Mouse (Mus musculus) liver, postnatal 0 days (tissue): ENCODE results near the gene Slc8a3. TPM values are rescaled to one million over a fixed set of nuclear protein-coding genes. Genes with fewer than 3 reads are reported as not detected.

Source experiments
- ATAC-seq: fragments of 200-750 bp; cut with Nextera tagmentation; 2 replicates; pipeline ENCODE4 v1.8.0; 2017; ENCODE audit warnings: mild to moderate bottlenecking, moderate library complexity
- DNase-seq: peaks from one replicate; pipeline ENCODE4 v3.0.0-alpha.2; 2016
- H3K27ac ChIP-seq: fragments of 300-500 bp; sonication (generic); 2 replicates; pipeline ENCODE4 v1.5.1; 2014; ENCODE audit warnings: antibody characterized with exemption, moderate library complexity, mild to moderate bottlenecking, low read depth
- H3K27me3 ChIP-seq: fragments of 300-500 bp; sonication (generic); 2 replicates; pipeline ENCODE4 v1.6.1; 2014; ENCODE audit warnings: low read length, control low read depth, mixed read lengths; ENCODE audit not compliant: insufficient read depth
- H3K36me3 ChIP-seq: fragments of 300-500 bp; sonication (generic); replicated peaks from 2 replicates; pipeline ENCODE4 v1.6.1; 2014; ENCODE audit warnings: mild to moderate bottlenecking, control low read depth, low read length, moderate library complexity, mixed read lengths; ENCODE audit not compliant: insufficient read depth
- H3K4me1 ChIP-seq: fragments of 300-500 bp; sonication (generic); 2 replicates; pipeline ENCODE4 v1.6.1; 2014; ENCODE audit warnings: antibody characterized with exemption, mild to moderate bottlenecking, control low read depth; ENCODE audit not compliant: insufficient read depth
- H3K4me2 ChIP-seq: fragments of 300-500 bp; sonication (generic); 2 replicates; pipeline ENCODE4 v1.6.1; 2014; ENCODE audit warnings: low read depth, mild to moderate bottlenecking, low read length, moderate library complexity, mixed read lengths
- H3K4me3 ChIP-seq: fragments of 300-500 bp; sonication (generic); 2 replicates; pipeline ENCODE4 v1.5.1; 2014; ENCODE audit warnings: low read depth, low read length
- H3K9ac ChIP-seq: fragments of 300-500 bp; sonication (generic); replicated peaks from 2 replicates; pipeline ENCODE4 v1.6.1; 2014; ENCODE audit warnings: mild to moderate bottlenecking, moderate library complexity
- H3K9me3 ChIP-seq: fragments of 300-500 bp; sonication (generic); 2 replicates; pipeline ENCODE4 v1.6.1; 2016; ENCODE audit warnings: mild to moderate bottlenecking, control low read depth, low read length, mixed read lengths
- CTCF ChIP-seq: sonication (generic); IDR thresholded peaks from 2 replicates; pipeline ENCODE4 v1.5.1; 2016; ENCODE audit warnings: antibody characterized with exemption, low read depth
- EP300 ChIP-seq: IDR thresholded peaks from 2 replicates; pipeline ENCODE4 v1.6.1; 2016; ENCODE audit warnings: antibody characterized with exemption, low read depth, mild to moderate bottlenecking
- WGBS: fragments of 180-500 bp; shearing (Covaris S2); extraction: QIAGEN DNeasy Blood & Tissue Kit; methylation state at CpG from one replicate; pipeline ENCODE4 v1.1.7; 2014; ENCODE audit not compliant: insufficient replicate concordance; 5-methylcytosine and 5-hydroxymethylcytosine counted together
- microRNA-seq: library from miRNA; unstranded; fragments of <30 nt; microRNA quantifications from one replicate; pipeline ENCODE4, GENCODE M21; 2016
- polyA plus RNA-seq: library from polyadenylated mRNA; unstranded; fragments of >200 nt; fragmentation: Nextera tagmentation; extraction: Ambion mirVana; gene quantifications from 2 replicates; pipeline ENCODE4 v1.2.1, GENCODE M21; 2015

The Slc8a3 gene
- polyA plus RNA-seq, 1 experiment from 2014 or later, result 0.05 TPM

- 79% methylated on average over 2 of the region's 2 CpGs for WGBS
- H3K27ac ChIP-seq, result no peak overlapping the region
- peaks cover 4% of the 10 kb centered on the region; the same call in 1 of the 2 replicates for H3K4me1 ChIP-seq
- H3K9me3 ChIP-seq, result no peaks in the 10 kb centered on the region
- DNase-seq, result no peak
- no peak overlapping the region for H3K4me2 ChIP-seq
- H3K27me3 ChIP-seq, result no peaks in the 10 kb centered on the region
- no peak overlapping the region for H3K4me3 ChIP-seq
- no peak overlapping the region for H3K9ac ChIP-seq
- no peak for TF ChIP-seq EP300
- no peak for TF ChIP-seq CTCF
- no peak for ATAC-seq
- H3K36me3 ChIP-seq, result no peaks in the 10 kb centered on the region
These were observed 173.0 kb downstream of the Slc8a3 start for GRCm38 (mm10) chr12:81159947-81160346.

GRCm38 (mm10) chr12:81156841-81157240, 176.1 kb downstream of the Slc8a3 start:
- DNase-seq, result peak; percentile 36

GRCm38 (mm10) chr12:81155675-81156074, 177.3 kb downstream of the Slc8a3 start:
- no peak overlapping the region for H3K4me3 ChIP-seq
- H3K27me3 ChIP-seq, result no peaks in the 10 kb centered on the region
- 0 out of 2 replicates have a peak, but pooled peaks cover 3% of the 10 kb centered on the region for H3K36me3 ChIP-seq
- H3K4me1 ChIP-seq, result peaks cover 4% of the 10 kb centered on the region; the same call in 1 of the 2 replicates
- WGBS, result 55% methylated on average over 6 of the region's 6 CpGs
- ATAC-seq (peak; percentile 85), DNase-seq (peak; percentile 59)
- H3K4me2 ChIP-seq, result no peak overlapping the region
- TF ChIP-seq EP300, result no peak
- no peak for TF ChIP-seq CTCF
- no peak overlapping the region for H3K9ac ChIP-seq
- H3K9me3 ChIP-seq, result no peaks in the 10 kb centered on the region
- H3K27ac ChIP-seq, result peak overlapping the region; percentile 64

More at GRCm38 (mm10) chr12:81156841-81157240, 176.1 kb downstream of the Slc8a3 start:
- Histone ChIP-seq H3K27ac (peak overlapping the region; percentile 50; the same call in 1 of the 2 replicates), H3K4me2 (no peak overlapping the region), H3K9ac (no peak overlapping the region), H3K27me3 (no peaks in the 10 kb centered on the region), H3K4me1 (peaks cover 4% of the 10 kb centered on the region; the same call in 1 of the 2 replicates), H3K9me3 (no peaks in the 10 kb centered on the region), H3K36me3 (0 out of 2 replicates have a peak, but pooled peaks cover 3% of the 10 kb centered on the region), H3K4me3 (no peak overlapping the region)
- TF ChIP-seq EP300 (0 out of 2 replicates have a peak, but pooled peaks have one; percentile 18), CTCF (no peak)
- peak; percentile 72 for ATAC-seq
- WGBS, result 60% methylated on average over 8 of the region's 8 CpGs

- H3K9ac ChIP-seq, result no peak overlapping the region
- peaks cover 4% of the 10 kb centered on the region; the same call in 1 of the 2 replicates for H3K4me1 ChIP-seq
- no peaks in the 10 kb centered on the region for H3K9me3 ChIP-seq
- no peaks in the 10 kb centered on the region for H3K27me3 ChIP-seq
- no peak overlapping the region for H3K4me2 ChIP-seq
- DNase-seq (no peak), ATAC-seq (no peak)
- WGBS, result 55% methylated on average over 2 of the region's 2 CpGs
- no peak for TF ChIP-seq CTCF
- no peak for TF ChIP-seq EP300
- H3K27ac ChIP-seq, result no peak overlapping the region
- 0 out of 2 replicates have a peak, but pooled peaks cover 3% of the 10 kb centered on the region for H3K36me3 ChIP-seq
- H3K4me3 ChIP-seq, result no peak overlapping the region
These were observed 180.9 kb downstream of the Slc8a3 start for GRCm38 (mm10) chr12:81152082-81152481.

- TF ChIP-seq CTCF, result no peak
- no peak for TF ChIP-seq EP300
- Histone ChIP-seq H3K4me3 (no peak overlapping the region), H3K9ac (no peak overlapping the region), H3K9me3 (no peaks in the 10 kb centered on the region), H3K27me3 (no peaks in the 10 kb centered on the region), H3K4me1 (no peaks in the 10 kb centered on the region), H3K36me3 (0 out of 2 replicates have a peak, but pooled peaks cover 3% of the 10 kb centered on the region), H3K4me2 (no peak overlapping the region), H3K27ac (no peak overlapping the region)
- ATAC-seq, result no peak
- DNase-seq, result no peak
- 79% methylated on average over 5 of the region's 5 CpGs for WGBS
These were observed 182.1 kb downstream of the Slc8a3 start for GRCm38 (mm10) chr12:81150917-81151316.

GRCm38 (mm10) chr12:81147956-81148355, 185.0 kb downstream of the Slc8a3 start:
- Histone ChIP-seq H3K27me3 (no peaks in the 10 kb centered on the region), H3K9me3 (no peaks in the 10 kb centered on the region), H3K4me1 (peaks cover 2% of the 10 kb centered on the region; the same call in 1 of the 2 replicates), H3K4me2 (no peak overlapping the region), H3K4me3 (no peak overlapping the region), H3K9ac (no peak overlapping the region), H3K36me3 (no peaks in the 10 kb centered on the region), H3K27ac (no peak overlapping the region)
- TF ChIP-seq CTCF, result no peak
- 86% methylated on average over 6 of the region's 6 CpGs for WGBS
- DNase-seq, result no peak
- no peak for ATAC-seq

Small RNA genes lying within 50 kb of the gene (microRNA-seq; reads per million reads assigned to microRNA genes)
- gene Mir3067, result 6.1 reads per million, percentile 11 among the genes with 10 or more reads in this experiment

Other genes starting within 250 kb of the Slc8a3 start
- gene Gm4787, start 46.3 kb upstream of the Slc8a3 start, polyA plus RNA-seq, result 0.06 and 0.07 TPM in 2 replicates
- gene Adam4, start 88.8 kb upstream of the Slc8a3 start, polyA plus RNA-seq, result 0.08 and 0.09 TPM in 2 replicates
- gene Cox16, start 151.9 kb upstream of the Slc8a3 start, polyA plus RNA-seq, result 132 and 143 TPM in 2 replicates
- gene Gm20498, start 199.7 kb upstream of the Slc8a3 start, polyA plus RNA-seq, result 13.0 and 13.8 TPM in 2 replicates
- gene Synj2bp, start 199.7 kb upstream of the Slc8a3 start, polyA plus RNA-seq, result 14.8 and 15.4 TPM in 2 replicates
- gene Adam21, start 235.3 kb upstream of the Slc8a3 start, polyA plus RNA-seq, result not detected in 2 replicates